Mouse (Mus musculus) kidney, adult 2 months (tissue): ENCODE measurements at regions not wholly inside any gene's neighbourhood (a gene's known extent, or its start where the extent isn't known, plus 50 kb on each side); places are given as distances from the start of the nearest gene placed in this dataset.

ENCODE experiments used
- CTCF ChIP-seq: fragments of 200-500 bp; conservative IDR thresholded peaks from 2 replicates; pipeline ENCODE4 v1.5.1; 2011; ENCODE audit warnings: low read depth, mild to moderate bottlenecking, control low read depth, low read length, moderate library complexity, mixed read lengths; ENCODE audit not compliant: insufficient read depth, insufficient read length
- POLR2A ChIP-seq: fragments of 200-500 bp; IDR thresholded peaks from one replicate; pipeline ENCODE4 v1.6.1; 2011; ENCODE audit warnings: low read depth, low read length, control low read depth

DNA sequence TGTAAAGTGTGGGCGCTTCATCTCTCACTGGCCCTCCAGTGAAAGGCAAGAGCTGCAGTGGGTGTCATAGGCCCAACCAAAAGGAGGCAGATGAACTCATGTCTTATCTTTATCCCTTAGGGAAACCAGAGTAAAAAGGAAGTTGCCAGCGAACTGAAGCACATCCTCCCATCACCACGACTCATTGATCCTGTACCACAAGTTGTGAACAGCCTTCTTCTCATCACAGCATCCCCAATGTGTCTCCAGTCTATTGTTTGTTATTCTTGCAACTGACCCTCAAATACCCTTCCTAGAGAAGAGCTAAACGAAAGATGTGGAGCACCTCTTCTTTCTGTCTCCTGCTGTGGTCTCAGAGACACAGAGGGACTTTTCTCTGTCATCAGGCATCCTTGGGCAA is 570.5 kb upstream of the Cdh5 start:
- TF ChIP-seq CTCF (no peak), POLR2A (no peak)
